Mouse (Mus musculus): ENCODE measurements around the gene Catsper2.
"Not testable (repeated sequence)": the region's sequence is repeated elsewhere in the genome, so short reads cannot be mapped to it uniquely, and the experiment has no call there.

The Catsper2 gene

GRCm38 (mm10) chr2:121439746-121440145, 26.2 kb upstream of the Catsper2 start:
- no peak for DNase-seq (ENCODE audit: extremely low read depth, low read depth, low spot score)

DNA sequence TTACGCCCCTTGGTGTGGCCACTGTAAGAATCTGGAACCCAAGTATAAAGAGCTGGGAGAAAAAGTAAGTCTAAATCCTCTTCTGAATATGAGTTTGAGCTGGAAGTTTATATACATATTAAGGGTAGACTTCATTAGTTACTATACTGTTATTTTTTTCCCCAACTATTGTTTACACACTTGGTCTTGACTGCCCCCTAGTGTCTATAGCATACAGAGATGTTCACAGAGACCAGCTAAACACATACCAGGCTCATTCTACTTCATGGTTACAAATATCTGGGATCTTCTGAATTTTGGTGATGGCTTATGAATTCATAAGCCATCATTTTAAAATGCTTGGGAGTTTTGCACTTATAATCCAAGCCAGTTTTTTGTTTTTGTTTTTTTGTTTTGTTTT, 21.3 kb upstream of the Catsper2 start:
- no peak for DNase-seq (ENCODE audit: extremely low read depth, low read depth, low spot score)

GRCm38 (mm10) chr2:121425890-121426289, 12.3 kb upstream of the Catsper2 start:
- DNase-seq (ENCODE audit: extremely low read depth, low read depth, low spot score) = no peak

DNA sequence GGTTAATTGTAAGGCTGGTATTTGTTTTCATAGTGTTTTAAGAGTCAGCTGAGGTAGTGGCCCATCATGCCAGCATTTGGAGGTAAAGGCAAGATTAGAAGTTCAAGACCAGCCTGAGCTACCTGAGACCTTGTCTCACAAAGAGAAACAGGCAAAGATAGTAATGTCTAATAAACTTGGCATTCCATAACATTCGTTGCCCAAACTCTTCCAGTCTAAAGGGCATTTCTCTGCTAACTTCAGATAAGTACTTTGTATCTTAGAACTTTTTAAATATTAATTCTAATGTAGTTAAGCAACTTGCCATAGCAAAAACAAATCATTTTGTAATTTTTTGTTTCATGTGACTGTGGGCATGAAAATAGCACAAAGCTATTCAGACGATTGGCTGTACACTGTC, 9.6 kb upstream of the Catsper2 start:
- DNase-seq (ENCODE audit: extremely low read depth, low read depth, low spot score) = no peak

GRCm38 (mm10) chr2:121418476-121418875, 4.9 kb upstream of the Catsper2 start:
- no peak for DNase-seq (ENCODE audit: extremely low read depth, low read depth, low spot score)

DNA sequence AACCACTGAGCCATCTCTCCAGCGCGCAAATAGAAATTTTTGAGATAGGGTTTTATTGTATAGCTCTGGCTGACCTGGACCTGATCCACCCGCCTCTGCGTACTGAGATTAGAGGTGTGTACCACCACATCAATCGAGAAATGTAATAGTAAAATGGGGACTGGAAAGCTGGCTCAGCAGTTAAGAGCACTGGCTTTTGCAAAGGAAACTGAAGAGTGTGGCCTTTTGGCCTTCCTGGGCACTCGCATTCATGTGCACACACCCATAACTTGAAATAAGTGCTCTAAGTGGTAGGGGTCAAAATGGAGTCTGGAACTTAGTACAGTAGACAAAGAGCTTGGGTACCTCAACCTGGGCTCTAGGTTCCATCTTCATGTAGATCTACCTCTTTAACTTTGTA, 2.8 kb upstream of the Catsper2 start:
- no peak for DNase-seq (ENCODE audit: extremely low read depth, low read depth, low spot score)

GRCm38 (mm10) chr2:121415591-121415990, 2.0 kb upstream of the Catsper2 start:
- no peak for DNase-seq (ENCODE audit: extremely low read depth, low read depth, low spot score)

DNA sequence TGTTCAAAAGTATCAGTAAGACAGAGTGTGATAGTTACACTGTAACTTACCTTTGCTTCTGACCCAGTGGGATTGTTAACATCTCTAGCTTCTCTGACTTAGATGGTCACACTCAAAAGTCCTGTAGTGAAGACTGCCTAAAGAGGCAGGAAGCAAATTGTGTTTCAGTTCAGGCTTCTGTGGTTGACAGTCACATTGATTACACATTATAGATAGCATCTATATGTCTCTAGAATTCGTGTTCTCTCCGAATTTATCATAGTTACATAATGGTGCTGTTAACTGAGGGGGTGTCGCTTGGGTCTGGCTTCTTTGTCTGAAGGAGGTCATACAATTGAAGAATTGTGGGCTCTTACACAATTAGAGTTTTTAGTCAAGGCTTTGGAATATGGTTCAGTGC, 1.5 kb upstream of the Catsper2 start:
- DNase-seq (ENCODE audit: extremely low read depth, low read depth, low spot score) = no peak

DNA sequence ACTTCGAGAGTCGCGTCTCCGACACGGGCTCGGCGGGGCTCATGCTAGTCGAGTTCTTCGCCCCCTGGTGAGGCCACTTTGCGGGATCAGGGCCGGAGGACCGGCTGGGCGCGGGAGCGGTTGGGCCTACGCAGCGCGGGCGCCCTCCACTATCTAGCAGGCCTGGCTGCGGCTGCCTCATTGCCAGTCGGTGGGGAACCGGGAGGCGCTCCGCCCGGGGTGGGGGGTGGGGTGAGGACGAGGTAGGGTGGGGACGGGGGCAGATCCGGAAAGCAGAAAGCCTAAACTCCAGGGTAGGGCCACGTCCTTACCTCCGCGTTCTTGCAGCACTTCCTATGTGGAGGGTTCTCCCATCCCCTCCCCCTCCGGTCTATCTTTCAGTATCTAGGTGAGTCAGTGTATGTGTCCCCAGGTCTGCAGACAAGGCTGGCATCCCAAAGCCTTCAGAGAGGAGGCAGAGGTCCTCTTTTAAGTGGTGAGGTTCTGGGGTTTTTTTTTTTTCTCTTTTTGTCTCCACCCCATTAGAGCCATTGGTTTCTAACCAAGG, 620 bp upstream of the Catsper2 start:
- no peak for DNase-seq (ENCODE audit: extremely low read depth, low read depth, low spot score)

GRCm38 (mm10) chr2:121412843-121413386, 677 bp downstream of the Catsper2 start:
- DNase-seq (ENCODE audit: extremely low read depth, low read depth, low spot score) = no peak

DNA sequence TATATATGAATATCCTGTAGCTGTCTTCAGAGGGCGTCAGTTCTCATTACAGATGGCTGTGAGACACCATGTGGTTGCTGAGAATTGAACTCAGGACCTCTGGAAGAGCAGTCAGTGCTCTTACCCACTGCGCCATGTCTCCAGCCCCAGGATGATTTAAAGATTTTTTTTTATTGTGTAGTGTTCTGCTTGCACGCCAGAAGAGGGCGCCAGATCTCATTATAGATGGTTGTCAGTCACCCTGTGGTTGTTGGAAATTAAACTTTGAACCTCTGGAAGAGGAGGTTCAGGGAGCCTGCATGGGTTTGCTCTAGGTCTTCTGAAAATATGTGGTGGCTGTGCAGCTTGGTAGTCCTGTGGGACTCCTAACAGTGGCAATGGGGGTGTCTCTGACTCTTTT, 5.4 kb downstream of the Catsper2 start:
- DNase-seq (ENCODE audit: extremely low read depth, low read depth, low spot score) = no peak

DNA sequence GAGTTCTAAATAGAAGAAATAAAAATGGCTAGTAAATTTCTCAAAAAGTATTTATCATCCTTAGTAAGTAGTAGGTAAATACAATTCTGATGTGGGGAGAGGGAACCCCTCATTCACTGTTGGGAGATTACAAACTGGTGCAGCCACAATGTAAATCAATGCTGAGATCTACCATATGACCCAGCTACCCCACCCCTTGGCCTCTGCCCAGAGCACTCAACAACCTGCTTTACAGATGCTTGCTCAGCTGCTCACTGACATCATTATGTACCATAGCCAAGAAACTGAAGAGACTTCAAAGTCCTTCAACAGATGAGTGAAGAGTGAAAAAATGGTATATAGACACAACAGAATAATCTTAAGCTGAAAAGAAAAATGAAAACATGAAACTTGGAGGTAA, 10.3 kb downstream of the Catsper2 start:
- no peak for DNase-seq (ENCODE audit: extremely low read depth, low read depth, low spot score)

GRCm38 (mm10) chr2:121396624-121397023, 17.0 kb downstream of the Catsper2 start:
- no peak for DNase-seq (ENCODE audit: extremely low read depth, low read depth, low spot score)

- DNase-seq (ENCODE audit: extremely low read depth, low read depth, low spot score) = not testable (repeated sequence)
Observed at GRCm38 (mm10) chr2:121386961-121387575, 26.5 kb downstream of the Catsper2 start, which contains the start of gene Strc. Gene Strc (minus strand): TSS chr2:121387168.

- DNase-seq (ENCODE audit: extremely low read depth, low read depth, low spot score) = no peak
Observed at GRCm38 (mm10) chr2:121374766-121375165, 38.8 kb downstream of the Catsper2 start.

- DNase-seq (ENCODE audit: extremely low read depth, low read depth, low spot score) = no peak
Observed at GRCm38 (mm10) chr2:121372266-121372665, 41.3 kb downstream of the Catsper2 start.

DNA sequence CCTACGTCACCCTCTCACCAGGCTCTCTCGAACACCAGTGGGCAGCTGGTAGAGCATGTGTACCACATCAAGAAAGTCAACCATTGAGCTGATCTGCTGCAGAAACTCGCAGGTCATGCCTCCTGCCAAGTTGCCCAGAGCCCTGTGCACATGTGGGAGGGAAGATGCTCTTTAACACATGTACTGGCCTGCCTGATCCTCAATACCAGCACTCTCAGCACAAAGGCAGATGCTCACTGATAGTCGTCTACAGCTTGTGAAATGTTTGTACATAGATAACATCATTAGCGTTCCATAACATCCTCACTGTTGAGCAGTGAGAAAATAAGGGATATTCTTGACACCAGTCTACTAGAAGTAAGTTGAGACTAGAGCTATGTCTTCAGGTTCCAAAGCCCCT, 42.7 kb downstream of the Catsper2 start:
- peak; percentile 69 for DNase-seq (ENCODE audit: extremely low read depth, low read depth, low spot score)

- peak; percentile 36 for DNase-seq (ENCODE audit: extremely low read depth, low read depth, low spot score)
Observed at GRCm38 (mm10) chr2:121368831-121369230, 44.8 kb downstream of the Catsper2 start.

DNA sequence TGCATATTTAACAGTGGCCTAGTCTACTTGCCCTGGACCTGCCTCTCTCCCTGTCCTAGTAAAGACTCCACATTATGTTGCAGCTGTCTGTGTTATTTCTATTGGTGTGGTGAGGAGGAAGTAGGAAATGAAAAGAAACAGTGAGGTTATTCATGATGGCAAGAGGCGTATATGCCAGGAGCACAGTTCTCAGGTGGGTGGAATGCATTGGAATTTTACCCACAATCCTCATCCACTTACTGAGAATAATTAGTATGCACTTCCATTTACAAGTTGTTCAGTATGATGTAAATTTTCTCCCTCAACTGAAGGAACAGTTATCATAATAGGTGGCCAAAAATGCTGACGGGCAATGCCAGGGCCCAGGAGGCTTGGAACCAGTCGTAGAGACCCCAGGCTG, 49.9 kb downstream of the Catsper2 start:
- no peak for DNase-seq (ENCODE audit: extremely low read depth, low read depth, low spot score)

- no peak for DNase-seq (ENCODE audit: extremely low read depth, low read depth, low spot score)
Observed at GRCm38 (mm10) chr2:121359461-121359860, 54.1 kb downstream of the Catsper2 start.

DNA sequence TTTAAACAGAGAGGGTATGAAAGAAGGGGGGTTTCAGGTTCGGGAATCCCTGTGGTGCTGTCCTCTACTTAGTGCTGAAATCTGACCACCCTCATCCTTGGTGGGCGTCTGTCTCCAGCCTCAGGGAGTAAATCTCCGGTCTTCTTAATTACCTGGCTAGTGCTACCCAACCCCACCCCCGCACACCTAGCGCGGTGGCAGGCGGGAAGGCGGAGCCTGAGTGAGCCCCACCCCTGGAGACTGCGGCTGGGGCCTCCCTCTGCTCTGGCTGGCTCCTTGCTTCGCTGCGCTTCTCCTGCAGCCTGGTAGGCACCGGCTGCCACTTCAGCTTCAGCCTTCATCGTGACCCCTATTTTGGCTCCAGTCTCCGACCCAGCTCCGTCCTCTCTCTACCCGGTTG, 55.2 kb downstream of the Catsper2 start:
- DNase-seq (ENCODE audit: extremely low read depth, low read depth, low spot score) = peak; percentile 13

- DNase-seq (ENCODE audit: extremely low read depth, low read depth, low spot score) = no peak
Observed at GRCm38 (mm10) chr2:121357961-121358360, 55.6 kb downstream of the Catsper2 start.

- no peak for DNase-seq (ENCODE audit: extremely low read depth, low read depth, low spot score)
Observed at GRCm38 (mm10) chr2:121357494-121357893, 56.1 kb downstream of the Catsper2 start, which contains the start of gene Ckmt1. Gene Ckmt1 (plus strand): TSS chr2:121357714.

Data from fat pad, adult 2 months (tissue).